Mouse (Mus musculus) myocyte (in vitro differentiated cells): ENCODE data around the gene Hist1h2ab. TPM values are rescaled to one million over a fixed set of nuclear protein-coding genes. Genes with fewer than 3 reads are reported as not detected.

ENCODE experiments used
- H3K27me3 ChIP-seq: one replicate; pipeline ENCODE4 v1.6.1; 2011; ENCODE audit not compliant: control insufficient read depth, insufficient read depth, insufficient read length
- H3K36me3 ChIP-seq: one replicate; pipeline ENCODE4 v1.6.1; 2011; ENCODE audit not compliant: control insufficient read depth, insufficient read depth
- H3K4me2 ChIP-seq: one replicate; pipeline ENCODE4 v1.6.1; 2011; ENCODE audit warnings: low read depth, control low read depth
- H3K4me3 ChIP-seq: one replicate; pipeline ENCODE4 v1.5.1; 2011; ENCODE audit warnings: mild to moderate bottlenecking, control low read depth, moderate library complexity
- H3K79me2 ChIP-seq: one replicate; pipeline ENCODE4 v1.6.1; 2011; ENCODE audit not compliant: control insufficient read depth, insufficient read depth
- H3ac ChIP-seq: one replicate; pipeline ENCODE4 v1.6.1; 2011; ENCODE audit not compliant: control insufficient read depth, insufficient read length
- CEBPB ChIP-seq: IDR thresholded peaks from 2 replicates; pipeline ENCODE4 v1.6.1; 2011; ENCODE audit warnings: mild to moderate bottlenecking, moderate library complexity; ENCODE audit not compliant: poor library complexity, insufficient read depth, severe bottlenecking
- E2F4 ChIP-seq: IDR thresholded peaks from one replicate; pipeline ENCODE4 v1.6.1; 2011; ENCODE audit warnings: mild to moderate bottlenecking, control low read depth, moderate library complexity; ENCODE audit not compliant: insufficient read depth
- MAX ChIP-seq: IDR thresholded peaks from one replicate; pipeline ENCODE4 v1.6.1; 2011; ENCODE audit warnings: low read depth, mild to moderate bottlenecking, control low read depth
- MYOD1 ChIP-seq, 3 experiments: IDR thresholded peaks; one replicate each; pipeline ENCODE4 v1.6.1; 2011; ENCODE audit warnings: control low read depth in 2 of 3, low read depth in 2 of 3, mild to moderate bottlenecking in 2 of 3, moderate library complexity in 1 of 3; ENCODE audit not compliant: insufficient read length in 2 of 3, control insufficient read depth in 1 of 3
- MYOG ChIP-seq, 3 experiments: IDR thresholded peaks; one replicate each; pipeline ENCODE4 v1.6.1; 2011; ENCODE audit warnings: control low read depth in 2 of 3, low read depth in 2 of 3, mild to moderate bottlenecking in 2 of 3; ENCODE audit not compliant: insufficient read length in 2 of 3, control insufficient read depth in 1 of 3, insufficient read depth in 1 of 3
- POLR2A ChIP-seq: IDR thresholded peaks from one replicate; pipeline ENCODE4 v1.6.1; 2011; ENCODE audit warnings: low read depth, mild to moderate bottlenecking, control low read depth, moderate library complexity; ENCODE audit not compliant: insufficient read length
- POLR2AphosphoS2 ChIP-seq: IDR thresholded peaks from one replicate; pipeline ENCODE4 v1.6.1; 2011; ENCODE audit warnings: low read depth, control low read depth; ENCODE audit not compliant: insufficient read length
- REST ChIP-seq: IDR thresholded peaks from one replicate; pipeline ENCODE4 v1.6.1; 2011; ENCODE audit warnings: mild to moderate bottlenecking, control low read depth, moderate library complexity; ENCODE audit not compliant: insufficient read depth, insufficient read length
- SRF ChIP-seq: IDR thresholded peaks from one replicate; pipeline ENCODE4 v1.6.1; 2011; ENCODE audit warnings: low read depth; ENCODE audit not compliant: control insufficient read depth, insufficient read length
- TCF12 ChIP-seq: IDR thresholded peaks from one replicate; pipeline ENCODE4 v1.6.1; 2011; ENCODE audit warnings: mild to moderate bottlenecking, control low read depth; ENCODE audit not compliant: poor library complexity, insufficient read depth, severe bottlenecking
- TCF3 ChIP-seq: IDR thresholded peaks from one replicate; pipeline ENCODE4 v1.6.1; 2011; ENCODE audit warnings: low read depth, control low read depth; ENCODE audit not compliant: insufficient read length
- USF1 ChIP-seq: IDR thresholded peaks from one replicate; pipeline ENCODE4 v1.6.1; 2011; ENCODE audit warnings: low read depth, mild to moderate bottlenecking, control low read depth, moderate library complexity
- polyA plus RNA-seq: library from polyadenylated mRNA; unstranded; fragments of >200 nt; fragmentation: generic; extraction: Trizol; gene quantifications from one replicate; pipeline ENCODE4 v1.2.1, GENCODE M21; 2012; ENCODE audit warnings: missing spikeins

Gene Hist1h2ab
- polyA plus RNA-seq, 1 experiment, result 2.1 TPM

DNA sequence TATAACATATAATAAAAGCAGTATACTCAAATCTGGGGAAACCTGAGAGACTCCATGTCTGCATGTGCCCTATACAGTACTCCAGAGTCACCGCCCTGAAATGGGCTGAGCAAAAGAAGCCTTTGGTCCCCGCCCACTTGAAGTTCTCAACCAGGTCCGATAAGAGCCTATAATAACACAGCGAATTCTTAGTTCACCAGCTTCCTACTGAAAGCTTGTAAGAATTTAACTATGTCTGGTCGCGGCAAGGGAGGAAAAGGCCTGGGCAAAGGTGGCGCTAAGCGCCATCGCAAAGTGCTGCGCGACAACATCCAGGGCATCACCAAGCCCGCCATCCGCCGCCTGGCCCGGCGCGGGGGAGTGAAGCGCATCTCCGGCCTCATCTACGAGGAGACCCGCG lies 5.9 kb downstream of the Hist1h2ab start, which contains the start of gene Hist1h4b:
Gene Hist1h4b, plus strand, starts transcription at position 224 of the 400 bp plus-strand sequence.
- H3K4me3 ChIP-seq, result no peak within 1 kb of the TSS
- TF ChIP-seq TCF12 (no peak), POLR2A (peak; percentile 85), POLR2AphosphoS2 (peak; percentile 95)

DNA sequence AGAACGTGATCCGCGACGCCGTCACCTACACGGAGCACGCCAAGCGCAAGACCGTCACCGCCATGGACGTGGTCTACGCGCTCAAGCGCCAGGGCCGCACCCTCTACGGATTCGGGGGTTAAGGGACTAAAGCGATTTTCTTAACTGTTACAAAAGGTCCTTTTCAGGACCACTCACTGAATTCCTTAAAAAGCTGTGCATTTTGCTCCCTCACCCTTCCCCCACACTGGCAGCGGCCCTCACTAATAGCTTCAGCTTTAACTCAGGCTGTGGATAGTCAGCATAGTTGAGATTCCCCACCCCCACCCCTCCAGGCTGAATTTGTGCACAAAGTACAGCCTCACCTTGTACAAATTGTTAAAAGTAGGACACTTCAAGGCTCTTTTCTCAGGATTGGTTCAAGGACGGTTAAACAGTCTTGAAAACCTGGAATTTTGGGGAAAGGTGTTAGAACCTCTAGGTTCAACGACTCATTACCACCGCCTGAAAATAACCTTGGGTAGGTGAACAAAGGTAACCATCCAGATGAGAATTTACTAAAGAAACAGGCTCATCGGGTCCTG lies 6.4 kb downstream of the Hist1h2ab start:
- Histone ChIP-seq H3K79me2 (no peaks in the 10 kb centered on the region), H3K36me3 (no peaks in the 10 kb centered on the region), H3K4me2 (peak overlapping the region; percentile 75), H3K27me3 (no peaks in the 10 kb centered on the region), H3K4me3 (no peak overlapping the region), H3ac (no peak overlapping the region)
- TF ChIP-seq POLR2A, result peak; percentile 69
- TF ChIP-seq POLR2AphosphoS2, result peak; percentile 90
- no peak for TF ChIP-seq MYOD1 (IDR thresholded peaks at IDR 0.05; ENCODE audit: control insufficient read depth in 1 of 3, insufficient read length in 2 of 3, low read depth in 2 of 3)

More for the DNA sequence above, 5.9 kb downstream of the Hist1h2ab start, which contains the start of gene Hist1h4b:
- H3K36me3 ChIP-seq, result no peaks in the 10 kb centered on the region
- H3K79me2 ChIP-seq, result no peaks in the 10 kb centered on the region
- H3K4me2 ChIP-seq, result peak within 1 kb of the TSS; percentile 75
- no peak within 1 kb of the TSS for H3ac ChIP-seq
- H3K27me3 ChIP-seq, result no peaks in the 10 kb centered on the region

GRCm38 (mm10) chr13:23757921-23758320 lies 7.0 kb downstream of the Hist1h2ab start:
- Histone ChIP-seq H3K4me3 (no peak overlapping the region), H3K79me2 (no peaks in the 10 kb centered on the region), H3K27me3 (no peaks in the 10 kb centered on the region), H3K36me3 (no peaks in the 10 kb centered on the region), H3ac (no peak overlapping the region), H3K4me2 (peak overlapping the region; percentile 75)
- no peak for TF ChIP-seq POLR2AphosphoS2
- no peak for TF ChIP-seq TCF3
- TF ChIP-seq MAX, result no peak
- no peak for TF ChIP-seq REST
- TF ChIP-seq MYOD1 (IDR thresholded peaks at IDR 0.05; ENCODE audit: control insufficient read depth in 1 of 3, insufficient read length in 2 of 3, low read depth in 2 of 3), result no peak
- no peak for TF ChIP-seq CEBPB
- no peak for TF ChIP-seq E2F4
- TF ChIP-seq MYOG (IDR thresholded peaks at IDR 0.05; ENCODE audit: control insufficient read depth in 1 of 3, insufficient read depth in 1 of 3, insufficient read length in 2 of 3, low read depth in 2 of 3), result no peak

GRCm38 (mm10) chr13:23759251-23759771 lies 8.4 kb downstream of the Hist1h2ab start:
- TF ChIP-seq MAX, result no peak
- no peak for TF ChIP-seq TCF3
- H3K36me3 ChIP-seq, result no peaks in the 10 kb centered on the region
- H3K27me3 ChIP-seq, result no peaks in the 10 kb centered on the region
- H3K4me3 ChIP-seq, result peak overlapping the region; percentile 29
- no peak overlapping the region for H3ac ChIP-seq
- peak overlapping the region; percentile 96 for H3K4me2 ChIP-seq
- no peaks in the 10 kb centered on the region for H3K79me2 ChIP-seq

GRCm38 (mm10) chr13:23759916-23760239 lies 9.0 kb downstream of the Hist1h2ab start:
- no peaks in the 10 kb centered on the region for H3K27me3 ChIP-seq
- H3K4me2 ChIP-seq, result peak overlapping the region; percentile 96
- H3K4me3 ChIP-seq, result peak overlapping the region; percentile 29
- no peak overlapping the region for H3ac ChIP-seq
- no peak for TF ChIP-seq MAX
- TF ChIP-seq TCF3, result no peak
- TF ChIP-seq TCF12, result no peak
- TF ChIP-seq USF1, result no peak
- TF ChIP-seq MYOD1 (IDR thresholded peaks at IDR 0.05; ENCODE audit: control insufficient read depth in 1 of 3, insufficient read length in 2 of 3, low read depth in 2 of 3), result no peak
- no peak for TF ChIP-seq CEBPB
- no peak for TF ChIP-seq SRF
- no peak for TF ChIP-seq POLR2A
- no peak for TF ChIP-seq E2F4
- no peaks in the 10 kb centered on the region for H3K79me2 ChIP-seq
- no peaks in the 10 kb centered on the region for H3K36me3 ChIP-seq

- Histone ChIP-seq H3K4me2 (peak overlapping the region; percentile 96), H3ac (no peak overlapping the region), H3K79me2 (no peaks in the 10 kb centered on the region), H3K27me3 (no peaks in the 10 kb centered on the region), H3K36me3 (no peaks in the 10 kb centered on the region), H3K4me3 (peak overlapping the region; percentile 29)
- no peak for TF ChIP-seq USF1
- TF ChIP-seq MYOD1 (IDR thresholded peaks at IDR 0.05; ENCODE audit: control insufficient read depth in 1 of 3, insufficient read length in 2 of 3, low read depth in 2 of 3), result no peak
- no peak for TF ChIP-seq MAX
Measured at GRCm38 (mm10) chr13:23760240-23760971, 9.5 kb downstream of the Hist1h2ab start.
